Mouse (Mus musculus): ENCODE results near the gene Pcx.

Gene Pcx

DNA sequence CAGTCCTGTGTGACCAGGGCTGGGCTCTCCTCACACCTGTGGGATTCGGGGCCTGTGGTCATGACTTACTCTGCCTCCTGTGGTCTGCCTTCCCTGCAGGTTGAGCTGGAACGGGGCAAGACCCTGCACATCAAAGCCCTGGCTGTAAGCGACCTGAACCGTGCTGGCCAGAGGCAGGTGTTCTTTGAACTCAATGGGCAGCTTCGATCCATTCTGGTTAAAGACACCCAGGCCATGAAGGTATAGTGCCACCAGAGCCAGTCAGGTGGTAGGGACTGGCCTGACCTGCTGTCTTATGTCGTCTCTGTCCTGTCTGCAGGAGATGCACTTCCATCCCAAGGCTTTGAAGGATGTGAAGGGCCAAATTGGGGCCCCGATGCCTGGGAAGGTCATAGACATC, 110.4 kb downstream of the Pcx start:
- no peak for DNase-seq (ENCODE audit: low read depth)

- DNase-seq (ENCODE audit: low read depth) = no peak
Observed at GRCm38 (mm10) chr19:4622780-4623179, 112.5 kb downstream of the Pcx start.

DNA sequence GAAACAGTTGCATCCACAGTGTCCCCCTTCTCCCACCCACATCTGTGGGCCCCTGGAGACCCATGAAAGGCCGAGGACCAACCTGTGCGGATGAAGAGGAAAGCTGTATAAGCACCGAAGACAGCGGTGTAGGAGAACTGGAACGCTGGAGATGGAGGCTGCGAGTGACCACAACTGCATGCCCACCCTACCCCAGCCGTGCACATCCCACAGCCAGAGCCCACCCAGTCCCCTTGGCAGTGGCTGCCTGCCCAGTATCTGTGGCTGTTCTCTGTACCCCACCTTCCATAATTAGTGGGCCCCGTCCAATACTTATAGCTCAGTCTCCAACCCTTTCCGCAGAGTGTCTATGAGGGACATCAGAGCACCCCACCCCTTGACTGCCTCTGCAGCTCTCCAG, 113.1 kb downstream of the Pcx start:
- DNase-seq (ENCODE audit: low read depth) = no peak

GRCm38 (mm10) chr19:4624006-4624405, 113.7 kb downstream of the Pcx start:
- DNase-seq (ENCODE audit: low read depth) = no peak

DNA sequence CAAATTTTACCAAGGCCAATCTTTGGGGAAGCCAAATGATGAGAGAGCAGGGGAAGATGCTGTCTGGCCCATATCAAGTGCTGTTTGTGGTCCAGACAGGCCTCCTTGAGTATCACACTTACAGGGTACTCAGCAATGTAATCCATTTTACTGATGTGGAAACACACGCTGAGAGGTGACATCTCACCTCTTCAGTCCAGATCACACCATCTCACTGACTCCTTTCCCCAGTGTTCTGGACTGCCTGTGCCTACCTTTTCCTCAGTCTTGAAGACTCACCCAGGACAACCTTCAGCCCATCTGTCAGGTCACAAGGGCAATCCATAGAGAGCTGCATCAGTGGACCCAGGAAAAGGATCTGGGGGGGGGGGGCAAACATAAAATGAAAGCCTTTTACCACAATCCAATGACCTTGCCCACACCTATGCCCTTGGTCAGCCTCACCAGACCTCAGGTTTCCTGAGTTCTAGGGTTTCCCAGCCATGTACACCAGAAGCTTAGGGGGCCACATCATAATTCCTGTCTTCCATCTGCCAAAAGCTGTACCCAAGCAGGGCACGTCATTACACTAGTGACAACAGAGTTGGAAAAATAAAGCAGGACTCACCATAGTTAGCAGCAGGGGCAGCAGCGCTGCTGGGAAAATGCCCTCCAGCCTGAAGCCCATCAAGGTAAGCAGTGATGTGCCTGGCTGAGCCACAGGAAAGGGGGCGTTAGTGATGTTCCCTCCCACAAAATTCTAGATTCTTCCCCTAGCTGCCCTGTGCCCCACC, 114.3 kb downstream of the Pcx start:
- DNase-seq (ENCODE audit: low read depth) = no peak

DNA sequence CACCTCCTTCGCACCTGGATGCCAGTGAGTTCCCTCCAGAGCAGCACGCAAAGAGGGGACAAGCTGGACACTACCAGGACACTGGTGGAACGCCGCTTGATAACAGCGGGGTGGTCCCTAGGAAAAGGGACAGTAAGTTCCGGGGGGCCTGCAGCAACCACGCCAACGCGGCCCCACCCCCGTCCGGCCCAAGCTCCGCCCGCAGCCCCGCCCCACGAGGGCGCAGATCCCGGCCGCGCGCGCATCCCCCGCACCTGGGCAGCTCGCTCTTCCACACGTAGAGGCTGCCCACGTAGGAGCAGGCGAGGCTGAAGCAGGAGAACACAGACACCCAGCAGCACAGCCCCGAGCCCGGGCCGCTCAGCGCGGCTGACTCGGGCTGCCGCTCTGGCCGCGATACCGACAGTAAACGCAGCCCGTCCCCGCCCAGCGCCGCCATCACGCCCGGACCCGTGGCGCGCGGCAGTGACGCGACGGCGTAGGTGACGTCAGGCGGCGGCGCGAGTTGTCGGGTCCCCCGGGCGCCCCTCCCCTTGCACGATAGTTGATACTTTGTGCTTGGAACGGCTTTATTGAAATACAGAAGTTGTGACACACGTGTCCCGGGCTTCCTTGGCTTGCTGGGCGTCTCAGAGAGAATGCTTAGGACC, 115.0 kb downstream of the Pcx start, which contains the start of gene Rce1:
TSS of gene Rce1 (minus strand) at position 463 of the 650 bp plus-strand sequence.
- DNase-seq (ENCODE audit: low read depth) = peak; percentile 97

DNA sequence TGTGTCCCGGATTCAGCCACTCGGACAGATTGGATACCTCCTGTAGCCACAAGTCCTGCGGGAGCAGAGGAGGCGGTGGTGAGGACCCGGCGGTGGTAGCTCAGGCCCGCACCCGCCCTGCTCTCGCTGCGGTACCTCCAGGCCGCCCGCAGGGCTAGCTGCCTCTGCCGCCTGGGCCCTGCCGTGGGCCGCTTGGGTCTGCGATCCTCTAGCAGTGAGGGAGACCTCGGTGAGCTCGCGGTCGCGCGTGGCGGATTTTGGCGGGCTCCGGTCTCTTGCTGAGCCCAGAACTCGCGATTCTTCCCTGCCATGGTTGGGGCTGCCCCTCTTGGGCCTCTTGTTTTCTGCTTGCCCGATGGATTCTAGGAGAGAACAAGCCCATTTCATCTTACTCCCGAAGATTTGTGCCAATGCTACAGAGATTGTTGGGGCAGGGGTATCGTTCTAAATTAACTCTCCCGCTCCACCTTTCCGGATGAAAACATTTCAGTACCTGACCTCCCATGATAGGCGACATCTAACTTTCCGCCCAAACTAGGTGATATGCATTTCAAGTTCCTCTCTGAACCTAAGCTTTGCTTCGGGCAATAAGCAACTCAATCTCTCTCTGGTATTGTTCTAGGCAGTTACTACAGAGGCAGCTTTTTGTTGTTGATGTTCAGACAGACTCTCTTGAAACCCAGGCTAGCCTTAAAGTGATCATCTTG, 115.7 kb downstream of the Pcx start:
- DNase-seq (ENCODE audit: low read depth) = peak; percentile 74

DNA sequence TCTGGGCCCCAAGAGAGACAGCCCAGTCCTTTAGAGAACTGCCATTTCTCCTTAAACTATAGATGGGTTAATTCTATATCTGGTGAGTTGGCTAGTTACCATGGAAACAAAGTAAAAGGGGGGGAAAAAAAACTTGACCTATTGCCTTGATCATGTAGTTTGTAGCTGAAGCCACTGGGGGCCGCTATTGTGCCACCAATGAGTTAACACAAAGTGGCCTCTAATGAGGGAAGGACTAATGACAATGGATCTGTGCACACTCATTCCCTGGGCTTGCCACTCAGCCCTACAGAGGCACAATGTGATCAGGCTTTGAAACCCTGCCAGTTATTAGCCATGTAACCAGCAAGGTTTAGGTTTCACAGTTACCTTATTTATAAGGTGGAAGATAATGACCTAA, 118.5 kb downstream of the Pcx start:
- DNase-seq (ENCODE audit: low read depth) = peak; percentile 87

DNA sequence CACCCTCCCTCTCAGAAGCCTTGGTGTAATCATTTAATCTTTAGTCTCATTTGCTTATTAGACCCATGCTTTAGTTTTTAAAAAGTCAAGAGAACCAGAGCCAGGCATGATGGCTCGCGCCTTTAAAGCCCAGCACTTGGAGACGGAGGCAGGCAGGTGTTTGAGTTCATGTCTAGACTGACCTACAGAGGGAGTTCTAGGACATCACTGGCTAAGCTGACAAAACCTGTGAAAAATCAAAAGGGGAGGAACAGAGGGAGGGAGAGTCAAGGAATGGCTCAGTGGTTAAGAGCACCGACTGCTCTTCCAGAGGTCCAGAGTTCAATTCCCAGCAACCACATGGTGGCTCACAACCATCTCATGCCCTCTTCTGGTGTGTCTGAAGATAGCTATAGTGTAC, 125.7 kb downstream of the Pcx start:
- DNase-seq (ENCODE audit: low read depth) = no peak

DNA sequence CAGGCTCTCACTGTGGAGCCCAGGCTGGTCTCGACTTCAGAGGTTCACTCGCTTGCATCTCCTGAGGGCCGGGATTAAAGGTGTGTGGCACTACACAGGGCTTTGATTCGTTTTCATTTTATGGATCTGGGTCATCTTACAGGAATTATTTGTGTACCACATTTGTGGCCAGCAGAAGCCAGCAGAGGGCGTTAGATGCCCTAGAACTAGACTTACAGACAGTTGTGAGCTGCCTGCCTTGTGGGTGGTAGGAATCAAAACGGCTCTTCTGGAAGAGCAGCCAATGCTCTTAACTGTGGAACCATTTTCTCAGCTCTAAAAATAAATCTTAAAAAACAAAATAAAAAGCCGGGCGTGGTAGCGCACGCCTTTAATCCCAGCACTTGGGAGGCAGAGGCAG, 134.0 kb downstream of the Pcx start:
- peak; percentile 73 for DNase-seq (ENCODE audit: low read depth)

DNA sequence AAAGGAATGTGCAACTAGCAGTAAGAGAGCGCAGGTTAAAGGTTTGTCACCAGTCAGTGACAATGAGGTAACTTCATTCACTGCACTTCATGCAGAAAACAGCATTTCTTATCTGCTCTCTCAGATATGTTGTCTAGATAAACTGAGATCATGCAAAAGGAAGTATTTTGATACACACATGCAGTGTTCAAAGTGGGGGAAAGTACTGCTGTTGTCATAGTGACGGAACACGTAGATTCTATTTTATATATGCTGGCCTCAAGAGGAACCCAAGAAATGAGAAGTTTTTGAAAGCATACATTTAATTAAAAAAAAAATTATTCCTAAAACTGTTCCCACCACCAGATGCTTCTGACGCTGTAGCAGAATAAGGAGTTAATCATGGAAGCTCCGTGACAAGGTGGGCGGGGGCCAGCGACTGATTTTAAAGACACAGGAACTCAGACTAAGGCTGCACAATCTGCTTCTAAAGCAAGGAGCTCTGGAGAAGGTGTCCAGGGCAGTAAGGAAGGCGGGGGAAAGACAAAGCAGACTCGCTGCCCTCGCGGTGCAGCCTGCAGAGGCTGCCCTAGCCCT, 136.7 kb downstream of the Pcx start:
- DNase-seq (ENCODE audit: low read depth) = no peak

GRCm38 (mm10) chr19:4658156-4658555, 147.9 kb downstream of the Pcx start:
- no peak for DNase-seq (ENCODE audit: low read depth)

GRCm38 (mm10) chr19:4666815-4667214, 156.5 kb downstream of the Pcx start:
- DNase-seq (ENCODE audit: low read depth) = peak; percentile 36

- peak; percentile 26 for DNase-seq (ENCODE audit: low read depth)
Observed at GRCm38 (mm10) chr19:4670776-4671175, 160.5 kb downstream of the Pcx start.

Data from NIH3T3 (cell line).